Mouse (Mus musculus) left cerebral cortex, adult 8-10 months (tissue): ENCODE measurements around the gene Lrrc46. TPM values are rescaled to one million over a fixed set of nuclear protein-coding genes. Genes with fewer than 3 reads are reported as not detected.
A peak's percentile ranks its signal among the peaks of the same experiment; 100 is the strongest.

Experiments
- DNase-seq, 2 experiments: peaks; one replicate each; pipeline ENCODE4 v3.0.0; 2022; ENCODE audit warnings: low spot score in 2 of 2
- total RNA-seq, 4 experiments: library from RNA; stranded (reverse); gene quantifications; 2 replicates each; pipeline ENCODE4 v1.2.4; 2022

Gene Lrrc46
- total RNA-seq, 4 experiments from 2014 or later: 0.28 to 0.91 (median 0.72) TPM; not detected in 1

- DNase-seq: no peak
Measured at GRCm38 (mm10) chr11:97049492-97050085, 8.4 kb upstream of the Lrrc46 start.

DNA sequence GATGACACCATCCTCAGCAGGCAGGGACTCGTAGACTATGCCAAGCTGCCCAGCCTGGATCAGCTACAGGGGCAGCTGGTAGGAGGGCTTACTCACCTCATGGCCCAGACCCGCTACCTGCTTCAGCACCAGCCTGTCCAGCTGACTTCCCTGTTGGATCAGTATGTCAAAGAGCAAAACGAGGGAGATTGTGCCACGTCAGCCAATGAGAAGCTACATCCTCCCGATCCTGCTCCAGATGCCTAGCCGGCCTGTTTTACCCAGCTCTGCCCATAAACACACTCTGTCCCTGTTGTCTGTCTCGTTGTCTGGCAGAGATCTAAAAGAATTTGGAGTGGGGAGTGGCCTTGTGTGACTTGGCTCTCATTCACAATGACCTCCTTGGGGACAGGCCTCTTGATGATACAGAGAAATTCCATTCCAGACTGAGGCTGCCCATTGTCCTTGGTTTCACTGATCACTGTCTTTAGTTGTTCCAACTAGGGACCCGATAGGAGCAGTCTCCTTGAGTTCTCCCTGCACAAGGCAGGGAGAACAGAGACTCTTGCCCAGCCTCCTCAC is 7.0 kb upstream of the Lrrc46 start:
- DNase-seq: no peak

- no peak for DNase-seq
Measured at GRCm38 (mm10) chr11:97045861-97046260, 4.7 kb upstream of the Lrrc46 start.

DNA sequence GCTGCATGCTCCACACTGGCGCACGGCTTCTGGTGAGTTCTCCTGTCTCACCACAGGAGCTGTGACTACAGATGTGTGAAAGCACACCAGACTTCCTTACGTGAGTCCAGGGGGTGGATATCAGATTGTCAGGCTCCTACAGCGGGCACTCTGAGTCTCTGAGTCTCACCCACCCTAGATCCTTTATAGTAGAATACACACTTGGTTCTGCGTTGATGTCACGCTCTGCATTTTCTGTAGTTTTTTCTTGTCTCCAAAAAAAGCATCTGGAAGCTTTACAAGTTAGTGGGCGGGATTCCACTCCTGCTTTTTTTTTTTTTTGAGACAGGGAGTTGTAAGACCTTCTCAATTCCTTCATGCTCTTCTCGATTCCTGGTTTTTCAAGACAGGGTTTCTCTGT is 3.7 kb upstream of the Lrrc46 start:
- DNase-seq: no peak

DNA sequence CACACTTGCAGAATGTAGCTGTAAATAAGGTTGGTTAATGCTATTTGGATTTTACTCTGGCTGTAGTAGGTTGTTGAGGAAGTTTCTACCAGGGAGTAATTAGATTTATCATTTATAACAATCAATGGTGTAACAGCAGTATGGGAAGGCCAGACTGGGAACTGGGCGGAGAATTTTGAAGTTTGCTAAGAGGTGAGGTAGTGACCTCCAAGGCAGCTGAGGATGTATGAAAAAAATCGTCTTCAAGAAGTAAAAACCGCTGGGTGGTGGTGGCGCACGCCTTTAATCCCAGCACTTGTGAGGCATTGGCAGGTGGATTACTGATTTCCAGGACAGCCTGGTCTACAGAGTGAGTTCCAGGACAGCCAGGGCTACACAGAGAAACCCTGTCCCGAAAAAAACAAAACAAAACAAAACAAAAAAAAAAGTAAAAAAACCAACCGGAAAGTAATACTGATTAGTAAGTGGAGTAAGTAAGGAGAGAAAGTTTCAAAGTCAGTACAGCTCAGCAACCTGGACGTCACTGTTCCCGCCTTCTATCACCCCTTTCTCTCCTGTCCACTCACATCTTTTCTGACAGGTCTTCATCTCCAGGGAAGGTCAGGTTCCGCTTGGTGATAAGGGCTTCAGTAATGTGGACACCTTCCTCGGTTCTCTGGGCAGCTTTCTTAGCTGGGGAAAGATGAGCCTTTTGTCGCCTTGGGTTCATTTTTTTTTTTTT is 746 bp downstream of the Lrrc46 start:
- DNase-seq: no peak

GRCm38 (mm10) chr11:97038881-97039280 is 2.3 kb downstream of the Lrrc46 start:
- no peak for DNase-seq

DNA sequence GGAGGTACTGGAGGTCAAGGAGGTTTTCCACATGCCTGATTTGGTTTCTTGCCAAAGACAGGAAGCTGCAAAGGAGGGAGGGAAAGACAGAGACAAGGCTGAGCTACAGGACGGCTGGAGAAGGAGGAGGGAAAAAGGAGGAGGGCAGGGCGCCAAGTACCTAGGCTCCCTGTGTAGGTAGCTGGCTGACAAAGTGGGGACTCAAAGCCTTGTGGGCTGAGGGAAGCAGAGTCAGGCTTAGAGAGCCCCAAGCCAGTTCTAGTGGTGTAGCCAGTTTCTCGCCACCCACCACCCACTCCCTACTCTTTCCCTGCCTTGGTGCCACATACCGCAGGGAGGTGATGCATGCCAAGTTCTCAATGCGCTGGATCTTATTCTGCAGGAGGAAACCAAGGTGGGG is 5.1 kb downstream of the Lrrc46 start:
- DNase-seq: peak in 1 of 2 experiments; percentile 85

DNA sequence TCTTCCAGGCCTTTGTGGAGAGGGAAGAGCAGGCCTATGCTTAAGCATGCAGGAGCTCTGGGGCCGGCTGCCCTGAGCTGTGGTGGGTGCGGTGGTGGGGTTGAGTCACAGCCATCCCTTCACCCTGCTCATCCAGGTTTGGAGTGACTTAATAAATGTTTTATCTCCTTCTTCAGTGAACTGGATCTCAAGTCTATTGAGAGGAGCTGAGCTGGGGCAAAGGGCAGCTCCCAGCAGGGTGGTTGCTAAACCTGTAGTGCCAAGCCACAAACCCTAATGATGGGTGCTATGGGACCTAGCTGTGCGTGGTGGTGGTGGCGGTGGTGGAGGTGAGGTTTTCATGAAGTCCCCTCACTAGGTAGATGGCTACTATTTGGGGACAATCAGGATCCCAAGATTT is 7.4 kb downstream of the Lrrc46 start:
- DNase-seq: peak in 1 of 2 experiments; percentile 4

DNA sequence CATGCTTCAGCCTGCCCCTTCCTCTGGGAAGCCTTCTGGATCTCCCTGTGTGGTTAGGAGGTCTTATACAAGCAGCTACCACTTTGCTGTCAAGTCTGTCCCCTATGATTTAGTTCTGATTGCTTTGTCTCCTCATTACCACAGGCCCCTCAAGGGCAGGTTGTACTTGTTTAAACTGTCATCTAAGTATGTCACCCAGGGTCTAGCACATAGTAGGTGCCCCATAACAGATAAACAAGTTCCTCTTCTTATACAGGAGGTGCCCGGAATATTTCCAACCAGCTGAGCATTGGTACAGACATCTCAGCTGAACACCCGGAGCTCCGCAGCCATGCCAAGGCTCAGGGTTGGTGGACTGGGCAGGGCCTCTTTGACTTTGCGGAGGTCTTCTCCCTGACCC is 8.7 kb downstream of the Lrrc46 start:
- no peak for DNase-seq

DNA sequence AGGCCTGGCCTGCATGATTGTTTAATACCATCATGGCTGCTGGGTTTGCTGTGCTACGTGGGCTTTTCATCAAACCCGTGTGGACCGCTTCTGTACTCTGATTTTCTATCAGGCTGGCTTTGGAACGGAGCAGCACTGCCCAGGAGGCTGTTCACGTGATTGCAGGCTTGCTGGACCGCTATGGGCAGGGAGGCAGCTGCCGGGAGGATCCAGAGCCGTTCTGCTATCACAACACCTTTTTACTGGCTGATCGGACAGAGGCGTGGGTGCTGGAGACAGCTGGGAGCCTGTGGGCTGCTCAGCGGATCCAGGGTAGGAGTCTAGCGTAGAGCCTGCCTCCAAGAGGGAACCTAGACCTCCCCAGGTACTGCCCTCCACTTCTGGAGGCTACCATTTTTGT is 9.2 kb downstream of the Lrrc46 start:
- no peak for DNase-seq

GRCm38 (mm10) chr11:97030426-97030825 is 10.8 kb downstream of the Lrrc46 start:
- no peak for DNase-seq

DNA sequence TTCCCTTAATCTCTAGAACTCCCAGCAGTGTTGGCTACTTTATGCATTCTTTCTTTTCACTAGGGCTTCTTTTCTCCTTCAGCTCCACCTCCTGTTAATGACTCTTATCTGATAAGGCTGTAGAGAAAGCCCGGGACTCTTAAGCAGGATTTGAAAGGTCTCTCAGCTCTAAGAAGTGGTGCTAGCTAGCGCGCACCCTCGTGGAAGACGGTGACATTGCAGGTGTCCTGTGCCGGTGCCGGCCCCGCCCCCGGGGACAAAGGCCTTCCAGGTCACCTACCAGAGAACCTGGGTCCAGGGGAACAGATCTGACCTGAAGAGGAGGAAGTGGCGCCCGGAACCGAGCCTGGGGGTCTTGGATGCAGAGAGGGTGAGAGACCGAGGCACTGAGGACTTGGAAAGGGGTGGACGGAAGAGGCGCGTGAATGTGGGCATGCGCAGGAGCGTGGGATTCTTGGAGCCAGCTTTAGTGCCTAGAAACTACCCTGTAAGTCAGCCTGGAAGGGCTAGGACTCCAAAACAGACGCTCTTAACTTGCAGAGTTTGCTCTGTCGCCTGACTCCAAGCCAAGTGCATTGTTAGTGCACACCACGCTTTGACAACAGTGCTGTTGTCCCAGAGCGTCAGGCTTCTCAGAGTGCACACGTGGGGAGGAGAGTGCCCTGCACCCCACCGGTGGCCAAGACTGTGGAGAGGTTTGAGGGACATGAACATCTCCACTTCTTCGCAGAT is 11.4 kb downstream of the Lrrc46 start, which contains the start of gene Scrn2:
Gene Scrn2, plus strand, starts transcription at position 253 of the 732 bp plus-strand sequence.
- DNase-seq: peak; percentile 36 to 75

GRCm38 (mm10) chr11:97025721-97026344 is 15.4 kb downstream of the Lrrc46 start:
- DNase-seq: peak in 1 of 2 experiments; percentile 68

DNA sequence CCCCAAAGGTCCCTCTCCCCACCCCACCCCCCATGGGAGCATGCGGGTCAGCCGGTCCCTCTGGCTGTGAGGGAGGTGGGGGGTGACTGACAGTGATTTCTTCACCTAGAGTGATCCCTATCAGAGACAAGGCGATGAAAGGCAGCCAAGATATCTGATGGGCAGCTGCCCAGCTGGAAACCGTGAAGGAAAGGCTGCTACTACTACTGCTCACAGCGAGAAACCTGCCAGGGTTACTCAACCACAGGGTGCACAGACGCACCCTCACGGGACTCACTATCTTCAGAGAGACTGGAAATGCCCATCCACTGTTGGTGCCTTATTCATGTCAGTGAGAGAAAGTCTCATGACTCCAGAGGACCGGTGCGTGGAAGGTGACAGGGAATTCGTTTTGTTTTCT is 16.2 kb downstream of the Lrrc46 start:
- DNase-seq: peak in 1 of 2 experiments; percentile 10

- peak; percentile 32 to 58 for DNase-seq
Measured at GRCm38 (mm10) chr11:97021873-97022484, 19.2 kb downstream of the Lrrc46 start.

DNA sequence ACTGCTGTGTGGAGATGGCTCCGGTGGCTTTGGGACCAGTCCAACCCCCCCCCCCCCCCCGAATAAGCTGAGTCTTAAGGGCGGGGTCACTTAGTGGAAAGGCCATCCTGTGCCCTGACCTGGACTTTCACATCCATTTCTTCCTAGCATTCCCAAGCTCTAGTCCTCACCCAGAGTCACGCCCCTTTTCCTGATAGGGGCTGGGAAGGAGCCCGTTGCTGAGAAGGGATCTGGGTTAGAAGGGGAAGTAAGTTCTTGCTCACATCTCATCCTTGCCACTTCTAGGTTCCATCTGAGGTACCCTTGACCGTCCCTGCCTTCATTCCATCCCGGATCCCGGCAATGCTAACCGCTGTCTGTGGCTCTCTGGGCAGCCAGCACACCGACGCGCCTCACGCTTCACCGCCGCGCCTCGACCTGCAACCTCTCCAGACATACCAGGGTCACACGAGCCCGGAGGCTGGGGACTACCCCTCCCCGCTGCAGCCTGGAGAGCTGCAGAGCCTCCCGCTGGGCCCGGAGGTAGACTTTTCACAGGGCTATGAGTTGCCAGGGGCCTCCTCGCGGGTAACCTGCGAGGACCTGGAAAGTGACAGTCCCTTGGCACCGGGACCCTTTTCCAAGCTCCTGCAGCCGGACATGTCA is 20.0 kb downstream of the Lrrc46 start:
- peak in 1 of 2 experiments; percentile 4 for DNase-seq

GRCm38 (mm10) chr11:97019345-97019708 is 21.9 kb downstream of the Lrrc46 start:
- no peak for DNase-seq

GRCm38 (mm10) chr11:97018583-97019344 is 22.4 kb downstream of the Lrrc46 start:
- DNase-seq: no peak

- no peak for DNase-seq
Measured at GRCm38 (mm10) chr11:97017696-97018582, 23.3 kb downstream of the Lrrc46 start.
